Mouse (Mus musculus) thymus, postnatal 4 days (tissue): ENCODE measurements around the gene Spred1.
A peak's percentile ranks its signal among the peaks of the same experiment; 100 is the strongest.

Experiments
- DNase-seq: peaks from one replicate; pipeline ENCODE4 v3.0.0; 2021

Gene Spred1

DNA sequence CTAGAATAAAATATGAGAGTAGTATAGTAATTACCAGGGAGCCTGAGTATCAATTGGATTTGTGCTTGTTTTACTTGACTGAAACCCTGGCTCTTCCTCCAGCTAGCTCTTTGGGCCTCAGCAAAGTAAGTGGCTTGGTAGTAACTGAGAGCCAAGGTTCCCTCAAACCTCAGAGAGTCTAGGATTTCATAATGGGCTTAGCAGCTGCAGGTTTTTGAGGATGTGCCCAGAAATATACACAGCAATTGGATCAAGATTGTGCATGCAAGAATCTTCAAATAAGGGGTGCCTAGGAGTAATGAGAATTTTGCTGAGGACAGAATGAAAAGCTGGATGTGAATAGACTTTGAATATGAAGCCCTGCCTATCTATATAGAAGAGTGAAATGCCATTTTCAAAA, 69.7 kb downstream of the Spred1 start:
- no peak for DNase-seq

DNA sequence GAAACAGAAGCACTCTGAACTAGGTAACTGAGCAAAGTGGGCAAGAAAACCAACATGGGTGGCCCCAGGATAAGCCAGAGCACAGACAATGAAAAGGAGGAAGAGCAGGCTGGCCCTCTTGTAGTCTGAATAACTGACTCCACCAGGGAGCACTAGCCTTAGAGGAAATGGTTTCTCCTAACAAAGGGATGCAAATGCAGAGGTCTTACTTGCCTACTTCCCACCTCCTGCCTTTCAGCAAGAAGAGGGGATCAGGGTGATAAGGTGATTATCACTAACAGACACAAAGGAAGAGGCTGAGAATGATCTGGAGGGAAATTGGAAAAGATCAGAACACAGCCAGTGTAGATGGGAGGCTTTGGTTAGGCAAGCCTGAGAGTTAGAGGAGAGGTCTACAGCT, 73.1 kb downstream of the Spred1 start:
- DNase-seq, result no peak

DNA sequence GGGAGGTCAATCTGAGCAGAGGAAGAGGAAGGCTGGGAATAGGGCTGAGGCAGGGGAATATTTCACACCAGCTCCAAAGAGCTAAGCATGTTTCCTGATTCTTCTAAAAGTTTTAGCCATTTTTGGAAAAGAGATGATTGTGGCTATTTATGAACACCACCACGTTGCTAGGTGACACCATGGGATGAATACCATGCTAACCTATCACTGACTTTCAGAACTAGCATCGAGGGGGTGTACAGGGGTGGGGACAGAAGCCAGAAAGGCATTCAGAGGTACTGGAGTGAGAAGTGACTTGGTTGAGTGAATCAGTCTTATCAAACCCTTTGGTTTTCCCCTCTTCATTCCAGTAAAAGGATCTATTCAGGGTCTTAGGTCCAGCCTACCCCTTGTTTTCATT, 74.0 kb downstream of the Spred1 start:
- DNase-seq, result no peak

DNA sequence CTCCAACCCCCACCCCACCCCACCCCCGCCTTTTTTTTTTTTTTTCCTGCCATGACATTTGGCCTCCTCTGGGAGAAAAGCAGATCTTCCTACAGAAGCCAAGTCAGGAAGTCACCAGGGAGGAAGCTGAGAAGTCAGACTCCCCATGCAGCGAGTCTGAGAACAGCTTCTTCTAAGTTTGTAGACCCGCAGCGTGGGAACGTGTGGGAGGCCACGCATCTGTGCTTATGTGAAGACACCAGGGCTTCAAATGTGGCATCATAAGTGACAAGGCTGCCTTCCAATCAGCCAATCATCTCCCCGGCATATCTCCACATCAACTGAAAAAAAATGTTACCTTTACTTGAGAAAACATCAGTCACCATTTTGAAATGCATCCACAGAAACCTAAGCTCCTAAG, 74.4 kb downstream of the Spred1 start:
- no peak for DNase-seq

DNA sequence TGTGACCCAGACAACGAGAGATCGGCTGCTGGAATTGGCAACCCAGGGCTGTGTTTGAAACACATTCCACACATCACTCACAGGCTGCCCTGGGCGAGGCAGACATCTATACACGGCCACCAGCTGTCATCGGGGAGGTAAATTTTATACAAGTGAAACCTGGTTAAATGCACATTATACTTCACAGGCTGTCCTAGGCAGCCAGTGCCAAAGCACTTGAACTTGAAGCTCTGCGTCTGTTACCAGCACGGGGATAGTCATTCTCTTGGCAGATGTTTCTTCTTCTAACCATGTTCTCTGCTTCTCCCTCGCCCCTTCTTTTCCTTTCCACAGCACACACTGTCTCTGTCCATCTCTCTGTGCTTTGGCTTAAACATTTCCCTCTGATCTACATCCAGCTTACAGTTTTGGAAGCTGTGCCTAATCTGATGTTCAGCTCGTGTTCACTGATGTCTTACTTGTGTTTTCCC, 79.7 kb downstream of the Spred1 start:
- no peak for DNase-seq

DNA sequence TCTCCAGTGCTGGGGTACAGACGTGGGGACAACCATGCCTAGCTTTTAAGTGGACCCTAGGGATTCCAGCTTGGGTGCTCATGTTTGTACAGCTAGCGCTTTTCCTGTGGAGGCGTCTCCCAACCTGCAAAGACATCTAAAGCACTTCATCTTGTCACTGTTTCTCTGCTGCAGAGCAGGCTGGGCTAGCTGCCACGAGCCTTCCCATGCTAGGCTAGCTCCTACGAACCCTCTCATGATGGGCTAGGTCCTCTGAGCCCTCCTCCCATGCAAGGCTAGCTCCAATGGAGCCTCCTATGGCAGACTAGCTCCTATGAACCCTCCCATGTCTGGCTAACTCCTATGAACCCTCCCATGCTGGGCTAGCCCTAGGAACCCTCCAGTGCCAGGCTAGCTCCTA, 82.2 kb downstream of the Spred1 start:
- no peak for DNase-seq

DNA sequence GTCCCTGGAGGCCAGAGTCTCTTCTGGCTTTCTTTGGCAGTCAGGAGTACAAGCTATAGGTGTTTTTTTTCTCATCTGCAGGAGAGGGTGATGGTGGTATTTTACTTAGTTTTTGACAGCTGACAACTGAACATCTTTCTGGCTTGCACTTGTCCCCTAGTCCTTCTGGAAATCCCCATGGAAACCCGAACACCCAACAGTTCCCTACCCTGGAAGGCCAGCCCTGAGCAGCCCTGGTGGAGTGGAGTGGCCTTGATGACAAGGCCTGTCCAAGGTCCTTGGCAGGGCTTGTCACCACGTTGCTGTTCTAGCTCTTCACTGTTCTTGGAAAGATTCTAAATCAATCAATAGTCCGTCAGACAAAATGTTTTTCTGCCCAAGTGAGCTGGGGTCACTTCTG, 83.4 kb downstream of the Spred1 start:
- DNase-seq, result no peak

DNA sequence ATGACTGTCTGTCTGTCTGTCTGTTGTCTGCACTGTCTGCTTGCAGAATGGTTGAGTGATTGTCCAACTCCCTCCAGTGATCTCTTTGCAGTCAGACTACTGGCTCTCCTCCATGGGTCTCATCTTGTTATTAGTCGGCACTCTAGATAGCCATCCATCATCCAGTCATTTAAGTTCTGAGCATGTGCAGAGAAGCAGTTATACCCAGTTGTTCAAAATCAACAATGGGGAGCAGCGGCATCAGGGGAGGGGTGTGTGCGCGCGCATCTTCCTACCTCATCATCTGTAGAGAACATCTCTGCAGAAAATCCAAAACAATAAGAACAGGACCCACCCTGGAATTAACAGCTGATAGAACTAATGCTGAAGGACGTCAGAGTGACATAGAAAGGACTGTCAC, 83.9 kb downstream of the Spred1 start:
- DNase-seq, result no peak

DNA sequence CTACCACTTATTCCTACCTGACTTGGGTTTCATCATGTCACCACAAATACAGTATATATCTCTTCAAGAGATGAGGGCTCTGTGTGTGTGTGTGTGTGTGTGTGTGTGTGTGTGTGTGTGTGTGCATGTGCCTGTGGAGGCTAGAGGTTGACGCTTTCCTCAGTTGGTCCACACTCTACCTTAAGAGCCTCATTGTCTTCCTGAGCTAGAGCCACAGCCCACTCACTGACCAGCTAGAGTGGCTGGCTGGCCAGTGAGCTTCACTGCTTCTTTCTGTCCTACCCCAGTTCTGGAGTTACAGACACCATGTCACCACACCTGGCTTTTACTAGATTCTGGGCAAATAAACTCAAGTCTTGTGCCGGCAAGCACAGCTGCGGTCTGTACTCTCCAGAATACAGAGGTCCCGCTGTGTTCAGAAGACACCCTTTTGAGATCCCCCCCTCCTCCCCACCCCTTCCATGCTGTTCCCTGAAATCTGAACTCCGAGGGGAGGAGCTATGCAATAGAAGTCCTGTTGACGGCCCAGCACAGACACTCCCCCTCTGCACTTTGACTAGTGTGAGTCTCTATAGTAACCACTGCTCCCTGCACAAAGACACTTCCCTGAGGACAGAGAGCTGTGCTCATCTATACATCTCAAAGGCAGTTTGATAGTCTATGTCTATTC, 89.4 kb downstream of the Spred1 start:
- no peak for DNase-seq

DNA sequence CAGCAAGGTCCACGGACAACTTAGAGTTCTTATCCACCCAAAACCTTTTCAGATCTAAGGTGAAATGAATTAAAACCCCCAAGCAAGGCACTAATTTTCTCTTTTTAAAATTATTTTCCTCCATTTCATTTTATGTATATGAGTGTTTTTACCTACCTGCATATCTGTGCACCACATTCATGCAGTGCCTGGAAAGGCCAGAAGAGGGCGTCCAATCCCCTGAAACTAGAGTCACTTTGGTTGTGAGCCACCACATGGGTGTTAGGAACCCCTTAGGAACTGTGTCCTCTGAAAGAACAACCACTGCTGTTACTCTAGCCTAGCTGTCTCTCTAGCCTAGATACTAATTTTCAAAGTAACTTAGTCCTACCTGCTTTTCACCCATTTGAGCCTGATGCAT, 95.0 kb downstream of the Spred1 start:
- DNase-seq, result peak; percentile 43

DNA sequence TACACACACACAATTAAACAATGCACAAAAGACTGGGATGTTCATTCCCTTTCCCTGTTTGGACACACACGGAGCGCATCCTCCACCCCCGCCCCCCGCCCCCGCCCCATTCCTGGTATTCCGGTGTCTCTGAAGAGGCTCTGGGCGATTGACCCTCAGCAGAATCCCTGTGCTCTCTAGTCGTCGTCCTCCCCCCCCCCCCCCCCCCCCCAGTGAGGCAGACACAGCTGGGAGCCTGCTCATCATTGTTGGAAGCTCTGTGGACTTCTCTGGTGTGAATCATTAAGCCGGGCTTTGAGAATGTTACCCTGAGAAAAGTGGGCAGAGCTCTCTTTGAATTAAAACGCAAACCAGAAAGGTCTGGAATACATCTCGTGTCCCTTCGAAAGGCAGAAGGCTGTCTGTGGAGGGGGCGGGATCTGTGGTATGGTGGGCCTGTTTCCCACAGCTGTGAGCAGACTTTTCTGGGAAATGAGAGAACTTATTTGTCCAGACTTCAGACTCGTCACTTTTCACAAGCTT, 96.6 kb downstream of the Spred1 start:
- no peak for DNase-seq

DNA sequence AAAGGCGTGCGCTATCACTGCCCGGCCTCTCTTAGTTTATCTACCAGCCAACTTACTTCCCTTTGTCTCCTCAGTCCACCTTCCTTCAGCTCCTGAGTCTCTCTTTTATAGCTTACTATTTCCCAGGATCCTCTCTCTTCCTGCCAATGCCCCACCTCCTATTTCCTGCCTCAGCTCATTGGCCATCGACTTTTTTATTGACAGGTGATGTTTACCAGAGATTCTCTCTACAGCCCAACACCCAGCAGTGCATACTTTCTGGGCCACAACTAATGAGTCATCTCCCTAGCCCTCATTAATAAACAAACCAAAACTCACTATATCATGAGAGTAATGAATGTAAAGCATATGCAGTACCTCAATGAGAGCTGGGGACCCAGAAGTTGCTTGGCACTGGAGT, 98.4 kb downstream of the Spred1 start:
- no peak for DNase-seq

DNA sequence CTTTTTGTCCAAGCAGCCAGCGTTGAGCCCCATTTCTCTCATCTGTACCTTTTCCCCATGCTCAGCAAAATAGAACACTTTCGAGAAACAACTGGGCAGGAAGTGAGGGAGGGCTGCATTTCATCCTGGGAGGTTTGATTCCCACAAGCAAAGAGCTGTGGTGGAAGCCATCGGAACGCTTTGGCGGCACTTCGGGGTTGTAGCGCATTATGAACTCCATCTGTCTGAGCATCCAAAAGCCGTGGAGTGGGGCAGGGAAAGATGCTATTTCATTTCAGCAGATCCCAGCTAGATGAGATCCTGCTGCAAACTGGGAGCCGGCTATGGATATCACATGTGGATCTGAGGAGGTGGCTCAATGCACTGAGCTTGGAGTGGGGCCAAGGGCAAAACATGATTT, 101.5 kb downstream of the Spred1 start:
- DNase-seq, result no peak

DNA sequence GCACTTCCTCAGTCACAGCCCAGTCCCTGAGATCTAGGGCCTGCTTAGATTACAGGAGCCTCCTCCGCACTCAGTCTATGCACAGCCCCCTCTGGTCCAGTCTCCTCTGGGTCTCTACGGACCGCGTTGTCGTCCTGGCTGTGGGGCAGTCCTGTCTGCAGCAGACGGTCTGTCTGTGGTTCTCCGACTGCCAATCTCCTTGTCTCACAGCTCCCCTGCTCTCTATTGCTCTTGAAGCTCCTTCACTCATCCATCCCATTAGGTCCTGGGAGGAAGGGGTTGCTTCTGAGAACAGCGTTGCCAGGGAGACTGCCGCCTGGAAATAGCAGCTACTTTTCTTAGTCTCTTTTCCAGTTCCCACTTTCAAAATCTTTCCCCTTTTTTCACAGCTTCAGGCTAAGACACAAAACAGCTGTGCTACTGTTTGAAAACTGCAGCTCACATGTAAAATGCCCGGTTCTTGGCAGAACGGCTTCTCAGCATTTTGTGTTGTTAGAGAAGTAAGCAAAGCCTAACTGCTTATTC, 107.5 kb downstream of the Spred1 start:
- DNase-seq, result no peak

DNA sequence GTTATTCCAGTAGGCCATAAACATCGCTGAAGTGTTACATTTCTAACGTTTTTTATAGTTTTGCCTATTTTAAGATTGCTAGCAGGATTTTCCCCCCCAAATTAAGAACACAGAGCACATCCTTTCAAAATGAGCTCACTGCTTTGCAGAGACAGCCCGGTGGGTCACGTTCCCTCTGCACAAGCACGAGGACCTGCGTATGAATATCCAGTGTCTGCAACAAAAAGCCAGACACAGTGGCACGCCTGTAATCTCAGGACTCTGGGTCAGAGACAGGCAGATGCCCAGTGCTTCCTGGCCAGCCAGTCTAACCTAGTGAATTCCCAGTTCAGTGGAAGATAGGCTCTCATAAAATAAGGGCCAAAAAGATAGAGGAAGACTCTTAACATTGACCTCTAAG, 109.1 kb downstream of the Spred1 start:
- DNase-seq, result no peak

DNA sequence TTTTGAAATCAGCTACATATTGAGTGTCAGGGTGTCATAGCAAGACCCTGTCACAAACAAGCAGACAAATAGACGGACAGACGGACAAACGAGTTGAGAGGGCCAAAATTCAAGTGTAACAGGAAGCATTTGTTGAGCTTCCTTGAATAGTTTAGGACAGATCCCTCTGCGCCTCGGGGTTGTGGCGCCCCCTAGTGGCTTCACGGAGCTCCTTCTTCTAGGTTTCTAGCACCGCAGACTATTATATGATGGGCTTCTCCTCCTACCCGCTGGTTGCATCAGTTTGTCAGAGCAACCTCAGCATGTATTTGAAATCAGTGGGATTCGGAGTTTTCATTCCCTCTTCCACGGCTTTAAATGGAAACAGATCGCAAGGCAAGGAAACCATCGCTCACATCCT, 110.1 kb downstream of the Spred1 start:
- peak; percentile 90 for DNase-seq
